Mouse (Mus musculus) heart, embryonic 10.5 days (tissue): ENCODE data around the gene Gpi1. TPM values are rescaled to one million over a fixed set of nuclear protein-coding genes. Genes with fewer than 3 reads are reported as not detected.

ENCODE experiments used
- DNase-seq: peaks from one replicate; pipeline ENCODE4 v3.0.0-alpha.2; 2017; ENCODE audit warnings: low spot score
- H3K27ac ChIP-seq: fragments of 300-500 bp; sonication (generic); 2 replicates; pipeline ENCODE4 v1.5.1; 2016; ENCODE audit warnings: mild to moderate bottlenecking
- H3K27me3 ChIP-seq: fragments of 300-500 bp; sonication (generic); 2 replicates; pipeline ENCODE4 v1.6.1; 2016; ENCODE audit warnings: mild to moderate bottlenecking; ENCODE audit not compliant: poor library complexity, insufficient read depth, severe bottlenecking
- H3K36me3 ChIP-seq: fragments of 300-500 bp; sonication (generic); 2 replicates; pipeline ENCODE4 v1.6.1; 2016; ENCODE audit warnings: mild to moderate bottlenecking, moderate library complexity
- H3K4me1 ChIP-seq: fragments of 300-500 bp; sonication (generic); 2 replicates; pipeline ENCODE4 v1.6.1; 2016; ENCODE audit warnings: mild to moderate bottlenecking
- H3K4me3 ChIP-seq: fragments of 300-500 bp; sonication (generic); 2 replicates; pipeline ENCODE4 v1.5.1; 2016; ENCODE audit warnings: mild to moderate bottlenecking, moderate library complexity
- H3K9me3 ChIP-seq: fragments of 300-500 bp; sonication (generic); 2 replicates; pipeline ENCODE4 v1.6.1; 2016; ENCODE audit warnings: mild to moderate bottlenecking, moderate library complexity
- WGBS: fragments of 180-500 bp; shearing (Covaris S2); methylation state at CpG from one replicate; pipeline ENCODE4 v1.1.7; 2016; 5-methylcytosine and 5-hydroxymethylcytosine counted together
- polyA plus RNA-seq: library from polyadenylated mRNA; unstranded; fragments of >200 nt; fragmentation: Nextera tagmentation; extraction: Ambion mirVana; gene quantifications from 2 replicates; pipeline ENCODE4 v1.2.1, GENCODE M21; 2016

The Gpi1 gene
- polyA plus RNA-seq: 650 and 828 TPM in 2 replicates

DNA sequence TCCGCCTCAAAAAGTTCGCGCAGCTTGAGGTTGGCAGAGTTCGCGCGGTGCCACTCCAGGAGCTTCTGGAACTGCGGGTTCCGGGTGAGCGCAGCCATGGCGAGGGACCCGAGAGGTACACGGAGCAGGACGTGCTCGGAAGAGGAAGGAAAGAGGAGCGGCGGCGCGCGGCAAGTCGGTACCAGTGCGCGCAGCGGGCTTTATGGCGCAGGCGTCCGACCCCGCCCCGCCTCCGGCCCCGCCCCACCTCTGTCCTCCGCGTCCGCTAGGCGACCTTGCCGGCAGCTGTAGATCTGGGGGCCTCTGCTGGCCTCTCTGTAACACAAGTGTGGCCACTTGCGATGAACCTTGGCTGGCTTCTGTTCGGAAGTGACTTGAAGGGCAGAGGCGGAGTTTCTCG is at the start of gene Gpi1:
Gpi1 (minus strand) TSS at position 221 of the 400 bp plus-strand sequence.
- 0% methylated on average over 37 of the region's 39 CpGs for WGBS
- Histone ChIP-seq H3K27me3 (no peaks in the 10 kb centered on the region), H3K27ac (peak within 1 kb of the TSS; percentile 95), H3K36me3 (peaks cover 38% of the 10 kb centered on the region), H3K9me3 (no peaks in the 10 kb centered on the region), H3K4me1 (peaks cover 62% of the 10 kb centered on the region), H3K4me3 (peak within 1 kb of the TSS; percentile 82)
- DNase-seq: peak; percentile 96

DNA sequence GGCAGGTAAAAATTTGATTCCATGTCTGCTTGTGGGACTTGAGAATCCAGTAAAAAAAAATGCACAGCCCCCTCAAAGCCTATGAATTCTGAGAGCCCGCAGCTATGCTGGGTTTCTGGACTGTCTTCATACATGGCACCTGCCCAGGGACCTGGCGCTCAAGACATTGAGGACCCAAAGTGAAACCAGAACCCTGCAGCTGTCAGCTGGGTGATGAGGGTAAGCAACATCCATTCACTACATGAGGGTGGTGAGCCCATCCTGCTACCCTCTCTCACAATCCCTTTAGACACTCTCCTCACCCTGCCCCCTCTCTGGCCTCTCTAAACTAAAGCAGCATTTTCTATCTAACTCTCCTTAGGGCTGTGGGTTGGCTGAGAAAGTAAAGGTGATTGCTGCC is 47.5 kb upstream of the Gpi1 start:
- no peak overlapping the region for H3K4me3 ChIP-seq
- H3K9me3 ChIP-seq: no peaks in the 10 kb centered on the region
- H3K36me3 ChIP-seq: peaks cover 25% of the 10 kb centered on the region; the same call in 1 of the 2 replicates
- DNase-seq: no peak
- no peak overlapping the region for H3K27ac ChIP-seq
- no peaks in the 10 kb centered on the region for H3K4me1 ChIP-seq
- H3K27me3 ChIP-seq: no peaks in the 10 kb centered on the region
- 94% methylated on average over 2 of the region's 2 CpGs for WGBS

DNA sequence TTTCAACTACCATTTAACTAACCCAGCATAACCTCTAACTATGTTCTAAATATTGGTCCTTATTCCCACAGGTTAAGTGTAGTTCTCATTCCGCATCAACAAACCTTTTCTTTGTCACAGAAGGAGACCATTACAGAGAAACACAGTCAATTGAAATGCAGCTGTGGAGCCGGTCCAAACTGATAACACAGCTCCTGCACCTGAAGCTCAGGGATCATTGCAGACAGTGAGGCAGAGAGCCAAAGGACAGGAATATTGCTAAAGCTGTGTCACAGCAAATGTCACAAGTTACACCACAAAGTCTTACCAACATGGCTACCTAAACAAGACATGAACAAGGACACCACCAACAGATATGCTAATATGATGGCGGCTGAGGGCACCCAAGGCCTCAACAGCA is 45.9 kb upstream of the Gpi1 start:
- 90% methylated on average over 3 of the region's 3 CpGs for WGBS
- DNase-seq: no peak
- Histone ChIP-seq H3K27me3 (no peaks in the 10 kb centered on the region), H3K4me3 (no peak overlapping the region), H3K27ac (no peak overlapping the region), H3K9me3 (no peaks in the 10 kb centered on the region), H3K4me1 (0 out of 2 replicates have a peak, but pooled peaks cover 4% of the 10 kb centered on the region), H3K36me3 (peaks cover 25% of the 10 kb centered on the region; the same call in 1 of the 2 replicates)

DNA sequence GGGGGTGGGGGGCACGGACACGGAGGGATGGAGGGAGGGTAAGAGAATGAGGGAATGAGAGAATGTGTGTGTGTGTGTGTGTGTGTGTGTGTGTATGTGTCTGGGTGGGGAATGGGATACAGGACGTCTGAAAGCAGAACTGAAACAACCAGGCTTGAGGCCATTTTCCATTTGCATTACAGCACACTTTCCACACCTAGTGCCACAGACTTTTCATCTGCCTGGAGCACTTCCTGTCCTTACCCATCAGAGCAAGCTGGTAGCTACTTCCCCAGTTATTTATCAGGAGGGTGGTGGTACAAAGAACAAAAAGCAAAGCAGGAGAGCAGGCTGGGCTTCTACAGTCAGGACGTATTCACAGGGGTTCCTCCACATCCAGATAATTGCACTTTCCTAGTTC is 42.3 kb upstream of the Gpi1 start:
- H3K9me3 ChIP-seq: no peaks in the 10 kb centered on the region
- DNase-seq: no peak
- H3K4me3 ChIP-seq: no peak overlapping the region
- no peak overlapping the region for H3K27ac ChIP-seq
- 71% methylated on average over 4 of the region's 4 CpGs for WGBS
- peaks cover 25% of the 10 kb centered on the region for H3K4me1 ChIP-seq
- H3K27me3 ChIP-seq: no peaks in the 10 kb centered on the region
- H3K36me3 ChIP-seq: peaks cover 11% of the 10 kb centered on the region; the same call in 1 of the 2 replicates

DNA sequence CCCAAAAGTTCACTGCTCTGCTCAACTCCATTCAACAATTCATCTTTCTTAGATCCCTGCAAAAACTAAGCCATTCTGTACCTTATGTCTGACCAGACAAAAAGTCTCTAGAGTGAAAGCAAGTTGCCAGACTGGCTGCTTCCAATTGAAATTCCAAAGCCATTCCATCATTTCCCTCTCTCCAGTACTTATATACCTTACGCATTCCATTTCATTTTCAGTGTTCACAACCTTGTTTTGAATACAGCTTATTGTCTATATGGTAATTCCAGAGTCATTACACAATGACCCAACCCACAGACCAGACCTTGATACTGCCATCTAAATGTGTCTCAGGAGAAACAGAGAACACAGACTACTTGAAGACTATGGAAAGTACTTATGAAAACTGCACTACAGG is 38.3 kb upstream of the Gpi1 start:
- peak overlapping the region; percentile 47; the same call in 1 of the 2 replicates for H3K27ac ChIP-seq
- whole genome bisulfite sequencing: 43% methylated on average over 1 of the region's 1 CpGs
- H3K27me3 ChIP-seq: no peaks in the 10 kb centered on the region
- no peak overlapping the region for H3K4me3 ChIP-seq
- H3K36me3 ChIP-seq: peaks cover 4% of the 10 kb centered on the region
- peaks cover 40% of the 10 kb centered on the region for H3K4me1 ChIP-seq
- no peaks in the 10 kb centered on the region for H3K9me3 ChIP-seq
- no peak for DNase-seq

DNA sequence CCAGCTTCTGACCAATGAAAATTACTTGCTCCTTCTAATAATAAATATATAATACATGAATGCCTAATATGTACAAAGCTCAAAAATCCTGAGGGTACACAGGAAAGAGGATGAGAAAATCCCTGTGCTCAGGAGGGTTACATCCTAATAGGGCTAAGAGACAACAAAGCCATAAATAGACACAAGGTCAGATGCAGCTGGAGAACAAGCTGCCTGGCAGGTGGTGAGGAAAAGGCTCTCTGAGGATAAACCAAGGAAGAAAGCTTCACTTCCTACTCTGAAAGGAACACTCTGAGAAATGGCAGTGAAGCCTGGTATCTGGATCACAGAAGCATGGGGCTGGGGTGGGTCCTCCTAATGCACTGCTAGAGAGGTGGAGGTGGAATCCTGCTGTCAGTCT is 36.3 kb upstream of the Gpi1 start:
- Histone ChIP-seq H3K4me3 (no peak overlapping the region), H3K4me1 (peaks cover 35% of the 10 kb centered on the region), H3K27me3 (no peaks in the 10 kb centered on the region), H3K9me3 (no peaks in the 10 kb centered on the region), H3K36me3 (peaks cover 24% of the 10 kb centered on the region), H3K27ac (peak overlapping the region; percentile 65; the same call in 1 of the 2 replicates)
- no peak for DNase-seq

DNA sequence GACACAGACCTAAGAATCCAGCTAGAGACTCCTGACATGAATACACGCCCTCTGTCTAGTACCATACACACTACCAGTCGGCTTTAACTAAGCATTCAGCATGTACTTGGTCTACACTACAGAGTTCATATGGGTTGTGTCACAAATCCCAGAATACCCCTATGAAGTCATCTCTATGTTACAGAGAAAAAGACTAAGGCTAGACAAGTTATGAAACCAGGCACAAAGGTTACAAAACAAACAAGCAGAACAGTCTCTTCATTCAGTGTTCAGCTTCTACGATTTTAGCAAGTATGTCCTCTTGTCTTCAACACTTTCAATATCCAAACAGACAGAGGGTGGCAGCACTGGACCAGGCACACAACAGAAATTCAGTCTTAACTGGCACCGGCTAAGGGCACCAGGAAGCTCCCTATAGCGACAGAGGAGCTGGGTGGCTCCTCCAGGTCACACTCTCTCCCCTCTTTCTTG is 35.8 kb upstream of the Gpi1 start:
- Histone ChIP-seq H3K27me3 (no peaks in the 10 kb centered on the region), H3K27ac (peak overlapping the region; percentile 65; the same call in 1 of the 2 replicates), H3K4me1 (peaks cover 34% of the 10 kb centered on the region), H3K36me3 (peaks cover 26% of the 10 kb centered on the region), H3K4me3 (no peak overlapping the region), H3K9me3 (no peaks in the 10 kb centered on the region)
- WGBS: 53% methylated on average over 5 of the region's 5 CpGs
- DNase-seq: no peak

DNA sequence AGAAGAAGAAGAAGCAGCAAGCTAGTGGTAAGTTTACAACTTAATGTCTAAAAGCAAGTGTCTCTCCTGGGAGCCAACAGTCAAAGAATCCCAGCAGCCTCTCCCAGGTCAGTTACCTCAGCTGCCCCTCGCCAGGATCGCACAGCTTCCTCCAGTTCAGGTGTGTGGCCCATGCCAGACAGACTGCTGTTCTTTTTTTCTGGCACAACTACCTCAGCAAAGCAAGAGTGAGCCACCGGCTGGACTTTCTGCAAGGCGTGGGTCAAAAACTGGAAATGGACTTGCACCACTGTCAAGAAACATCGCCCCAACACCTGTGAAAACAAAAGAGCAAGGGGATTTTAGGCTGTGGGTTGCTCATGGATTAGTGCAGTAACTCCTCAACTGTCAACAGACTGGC is 33.3 kb upstream of the Gpi1 start:
- 95% methylated on average over 5 of the region's 5 CpGs for WGBS
- H3K4me3 ChIP-seq: no peak overlapping the region
- H3K36me3 ChIP-seq: peaks cover 42% of the 10 kb centered on the region
- H3K4me1 ChIP-seq: peaks cover 19% of the 10 kb centered on the region
- no peak overlapping the region for H3K27ac ChIP-seq
- no peak for DNase-seq
- no peaks in the 10 kb centered on the region for H3K27me3 ChIP-seq
- no peaks in the 10 kb centered on the region for H3K9me3 ChIP-seq

DNA sequence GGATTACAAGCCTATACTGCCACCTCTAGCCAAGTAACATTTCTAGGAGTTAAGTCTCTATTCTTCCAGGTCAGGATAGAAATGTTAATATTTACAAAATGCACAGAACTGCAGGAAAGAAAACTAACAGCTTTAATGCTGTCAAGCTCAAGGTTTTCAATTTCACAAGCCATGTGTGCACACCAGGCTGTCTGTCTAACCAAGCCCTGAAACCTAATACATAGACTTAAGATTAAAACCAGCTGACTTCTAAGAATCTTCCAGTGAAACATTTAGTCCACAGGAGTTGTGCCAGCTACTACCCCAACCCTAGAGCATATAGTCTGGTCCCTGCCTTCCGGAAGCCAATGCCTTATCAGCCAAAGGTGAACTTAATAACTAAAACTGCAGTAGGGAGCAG is 28.3 kb upstream of the Gpi1 start:
- Histone ChIP-seq H3K4me1 (no peaks in the 10 kb centered on the region), H3K4me3 (no peak overlapping the region), H3K9me3 (no peaks in the 10 kb centered on the region), H3K27me3 (no peaks in the 10 kb centered on the region), H3K36me3 (peaks cover 82% of the 10 kb centered on the region), H3K27ac (no peak overlapping the region)
- WGBS: 95% methylated on average over 1 of the region's 1 CpGs
- DNase-seq: no peak

DNA sequence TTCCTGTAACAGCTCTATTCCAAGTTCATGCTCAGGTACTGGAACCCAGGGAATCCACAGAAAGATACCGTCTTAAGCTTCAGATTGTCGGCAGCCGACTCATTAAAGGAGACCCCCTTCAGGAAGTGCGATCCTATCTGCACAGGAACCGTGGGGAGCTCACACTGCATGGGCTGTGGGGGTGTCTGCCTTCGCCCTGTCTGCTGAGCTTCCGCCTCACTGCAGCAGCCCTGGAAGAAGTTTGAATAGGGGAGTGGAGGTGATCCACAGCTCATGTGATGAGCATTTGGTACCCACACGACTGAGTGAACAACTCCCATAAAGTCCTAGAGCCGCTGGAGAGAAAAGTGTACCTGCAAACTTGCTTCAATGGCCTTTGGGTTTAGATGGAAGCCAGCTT is 27.1 kb upstream of the Gpi1 start:
- WGBS: 70% methylated on average over 9 of the region's 9 CpGs
- no peak overlapping the region for H3K27ac ChIP-seq
- H3K4me1 ChIP-seq: no peaks in the 10 kb centered on the region
- H3K9me3 ChIP-seq: no peaks in the 10 kb centered on the region
- H3K4me3 ChIP-seq: no peak overlapping the region
- no peaks in the 10 kb centered on the region for H3K27me3 ChIP-seq
- peaks cover 81% of the 10 kb centered on the region for H3K36me3 ChIP-seq
- DNase-seq: no peak

DNA sequence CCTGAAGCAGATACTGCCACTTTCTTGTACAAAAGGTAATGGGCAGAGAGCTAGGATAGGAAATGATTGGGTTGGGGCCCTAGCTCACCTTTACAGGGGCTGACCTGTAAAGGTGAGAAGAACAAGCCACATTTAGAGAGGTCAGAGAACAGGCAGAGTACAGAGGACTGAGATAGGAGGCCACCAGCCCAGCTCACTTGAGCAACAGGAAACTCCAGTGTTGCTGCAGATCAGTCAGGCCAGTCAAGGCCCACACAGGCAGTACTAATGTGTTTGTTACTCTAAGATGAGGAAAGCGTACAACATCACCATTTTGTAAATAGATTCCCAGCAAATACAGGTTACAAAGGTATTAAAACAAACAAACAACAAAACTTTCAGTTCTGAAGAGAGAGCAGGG is 25.8 kb upstream of the Gpi1 start:
- no peaks in the 10 kb centered on the region for H3K27me3 ChIP-seq
- H3K4me1 ChIP-seq: no peaks in the 10 kb centered on the region
- no peak for DNase-seq
- peaks cover 76% of the 10 kb centered on the region for H3K36me3 ChIP-seq
- no peak overlapping the region for H3K4me3 ChIP-seq
- no peak overlapping the region for H3K27ac ChIP-seq
- 92% methylated on average over 1 of the region's 1 CpGs for WGBS
- H3K9me3 ChIP-seq: no peaks in the 10 kb centered on the region

DNA sequence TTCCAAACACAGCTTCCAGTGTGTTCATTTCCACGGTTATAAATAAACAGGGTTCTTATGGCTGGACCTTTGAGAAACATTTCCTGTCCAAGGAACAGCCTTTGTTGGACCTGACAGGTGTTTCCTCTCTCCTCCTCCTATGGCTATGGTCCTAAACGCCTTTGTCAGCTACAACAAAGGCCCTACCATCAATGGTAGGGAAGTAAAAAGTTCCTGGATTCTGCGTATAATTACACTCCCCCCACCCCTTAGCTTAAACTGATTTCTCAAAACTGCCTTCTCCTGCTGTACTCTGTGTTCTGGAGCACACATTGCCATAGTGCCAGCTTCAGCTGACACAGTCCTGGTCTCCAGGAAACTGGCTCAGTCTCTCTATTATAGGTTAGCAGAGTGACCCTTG is 25.0 kb upstream of the Gpi1 start:
- Histone ChIP-seq H3K36me3 (peaks cover 78% of the 10 kb centered on the region), H3K27ac (no peak overlapping the region), H3K4me1 (no peaks in the 10 kb centered on the region), H3K9me3 (no peaks in the 10 kb centered on the region), H3K4me3 (no peak overlapping the region), H3K27me3 (no peaks in the 10 kb centered on the region)
- 69% methylated on average over 3 of the region's 3 CpGs for WGBS
- DNase-seq: no peak

DNA sequence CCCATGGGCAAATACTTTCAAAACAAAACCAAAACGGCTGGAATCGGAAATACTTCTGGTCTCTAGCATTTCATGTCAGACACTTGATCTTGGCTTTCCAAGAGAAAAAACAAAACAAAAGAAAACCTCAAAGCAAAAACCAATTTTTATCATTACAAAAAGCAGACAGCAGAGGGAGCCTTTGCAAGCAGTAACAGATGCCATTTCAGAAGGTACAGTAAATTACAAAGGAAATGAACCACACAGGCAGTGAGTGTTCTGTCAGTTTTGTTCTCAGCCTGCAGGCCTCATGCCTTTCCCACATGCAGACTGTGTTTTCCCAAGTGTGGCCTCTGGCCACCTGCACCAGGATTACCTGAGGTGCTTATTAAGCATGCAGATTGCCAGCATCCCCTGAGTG is 21.9 kb upstream of the Gpi1 start:
- DNase-seq: no peak
- Histone ChIP-seq H3K27ac (no peak overlapping the region), H3K4me3 (no peak overlapping the region), H3K27me3 (no peaks in the 10 kb centered on the region), H3K4me1 (no peaks in the 10 kb centered on the region), H3K9me3 (no peaks in the 10 kb centered on the region), H3K36me3 (peaks cover 79% of the 10 kb centered on the region)
- WGBS: 86% methylated on average over 2 of the region's 2 CpGs

DNA sequence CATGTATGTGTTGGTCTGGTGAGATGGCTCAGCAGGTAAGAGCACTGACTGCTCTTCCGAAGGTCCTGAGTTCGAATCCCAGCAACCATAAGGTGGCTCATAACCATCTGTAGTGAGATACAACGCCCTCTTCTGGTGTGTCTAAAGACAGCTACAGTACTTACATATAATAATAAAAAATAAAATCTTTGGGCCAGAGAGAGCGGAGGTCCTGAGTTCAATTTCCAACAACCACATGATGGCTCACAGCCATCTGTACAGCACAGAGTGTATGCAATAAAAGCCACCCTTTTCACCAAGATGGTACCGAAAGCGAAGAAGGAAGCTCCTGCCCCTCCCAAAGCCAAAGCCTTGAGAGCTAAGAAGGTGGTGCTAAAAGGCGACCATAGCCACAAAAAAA is 20.6 kb upstream of the Gpi1 start, which contains the start of gene Gm6096:
Gm6096 (plus strand) TSS at position 301 of the 400 bp plus-strand sequence.
- H3K4me1 ChIP-seq: no peaks in the 10 kb centered on the region
- H3K27ac ChIP-seq: no peak within 1 kb of the TSS
- peaks cover 78% of the 10 kb centered on the region for H3K36me3 ChIP-seq
- H3K27me3 ChIP-seq: no peaks in the 10 kb centered on the region
- DNase-seq: no peak
- H3K4me3 ChIP-seq: no peak within 1 kb of the TSS
- WGBS: 94% methylated on average over 7 of the region's 7 CpGs
- H3K9me3 ChIP-seq: no peaks in the 10 kb centered on the region
